ENCODE assay signal across 23 mouse cellular contexts in the genomic region with DNA sequence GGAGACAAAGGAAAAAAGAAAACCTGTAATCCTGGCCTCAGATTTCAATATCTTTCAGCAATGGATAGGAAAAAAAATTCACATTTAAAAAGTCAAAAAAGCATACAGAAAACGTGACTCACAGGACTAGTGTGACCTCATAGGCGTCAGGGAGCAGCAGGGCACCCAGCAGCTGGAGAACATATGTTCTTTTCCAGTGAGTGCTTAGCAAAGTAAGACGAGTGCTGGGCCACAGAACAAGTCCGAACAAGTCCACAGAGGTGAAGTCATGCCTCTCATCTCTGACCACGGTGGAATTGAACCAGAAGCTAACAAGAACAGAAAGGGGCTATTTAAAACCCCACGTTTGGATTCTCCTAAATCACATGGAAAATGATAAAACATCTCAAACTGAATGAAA.
DNase-seq lines count a peak whose midpoint lies in the region; ATAC-seq and TF ChIP-seq lines count a peak whose summit lies in the region.
"Had no signal": no experiment of that assay in that cellular context is flagged by ENCODE, and none has a peak within 500 bp of the region (broad histone marks: within the 10 kb centered on the region; RNA-seq: fewer than 3 reads in every experiment).

No protein-coding gene starts in this region.

- no peak overlapping the region for H3K9ac ChIP-seq in limb, embryonic 14.5 days (ENCODE audit: low read depth, low read length, severe bottlenecking)
- H3K9ac ChIP-seq in ES-Bruce4 (ENCODE audit: low read depth, poor library complexity, severe bottlenecking) = no peak overlapping the region
- H3K9ac ChIP-seq: neural tube, embryonic 12.5 days had no signal

- TF ChIP-seq CTCF in ES-Bruce4 (IDR thresholded peaks at IDR 0.05; ENCODE audit: low read depth, low read length) = no peak

- no peaks in the 10 kb centered on the region for H3K9me3 ChIP-seq in limb, embryonic 14.5 days (ENCODE audit: control insufficient read depth, low read length)
- H3K9me3 ChIP-seq in limb, embryonic 10.5 days (replicated peaks) = no peaks in the 10 kb centered on the region
- 0 out of 2 replicates have a peak, but pooled peaks cover 3% of the 10 kb centered on the region for H3K9me3 ChIP-seq in ES-Bruce4 (replicated peaks; ENCODE audit: control insufficient read depth, insufficient read depth, low read length, poor library complexity, severe bottlenecking)
- H3K9me3 ChIP-seq: forebrain, embryonic 10.5 days; neural tube, embryonic 12.5 days had no signal

- no peaks in the 10 kb centered on the region for H3K4me1 ChIP-seq in limb, embryonic 14.5 days (ENCODE audit: control insufficient read depth, insufficient read depth, low read length)
- no peaks in the 10 kb centered on the region for H3K4me1 ChIP-seq in limb, embryonic 10.5 days
- no peaks in the 10 kb centered on the region for H3K4me1 ChIP-seq in ES-Bruce4 (ENCODE audit: control insufficient read depth, insufficient read depth, low read length)
- H3K4me1 ChIP-seq: neural tube, embryonic 12.5 days had no signal

- H3K36me3 ChIP-seq in limb, embryonic 14.5 days (ENCODE audit: control insufficient read depth, insufficient read depth, low read length) = no peaks in the 10 kb centered on the region
- H3K36me3 ChIP-seq in limb, embryonic 10.5 days = no peaks in the 10 kb centered on the region
- H3K36me3 ChIP-seq in ES-Bruce4 (ENCODE audit: control insufficient read depth, insufficient read depth, low read length, poor library complexity, severe bottlenecking) (no peaks in the 10 kb centered on the region), myocyte (ENCODE audit: control insufficient read depth, insufficient read depth) (no peaks in the 10 kb centered on the region)
- H3K36me3 ChIP-seq: forebrain, embryonic 10.5 days; neural tube, embryonic 12.5 days had no signal

- ATAC-seq in limb, embryonic 14.5 days (ENCODE audit: low FRiP score, low read depth) = no peak

- no peak for TF ChIP-seq EP300 in ES-Bruce4 (IDR thresholded peaks at IDR 0.05; ENCODE audit: insufficient read depth, low read depth, low read length)

- H3K4me3 ChIP-seq in limb, embryonic 14.5 days (replicated peaks; ENCODE audit: low read length) = no peak overlapping the region
- no peak overlapping the region for H3K4me3 ChIP-seq in limb, embryonic 10.5 days
- H3K4me3 ChIP-seq in ES-Bruce4 (ENCODE audit: low read depth, low read length) (no peak overlapping the region), myocyte (no peak overlapping the region)
- H3K4me3 ChIP-seq: forebrain, embryonic 10.5 days; left cerebral cortex, adult 2 months; neural tube, embryonic 12.5 days had no signal

- H3ac ChIP-seq in myocyte (ENCODE audit: control insufficient read depth, insufficient read length) = no peak overlapping the region

- no peaks in the 10 kb centered on the region for H3K79me2 ChIP-seq in myocyte (ENCODE audit: control insufficient read depth, insufficient read depth)

- peak; percentile 6 for DNase-seq in limb, embryonic 14.5 days (ENCODE audit: low spot score)
- no peak for DNase-seq in limb, embryonic 10.5 days (ENCODE audit: low spot score)
- peak; percentile 28 for DNase-seq in ZHBTc4 (ENCODE audit: low read depth, low spot score)
- DNase-seq in testis, postnatal 14 days (ENCODE audit: low spot score) = no peak
- DNase-seq in ovary, postnatal 36 days (ENCODE audit: low spot score) = no peak
- DNase-seq: adrenal gland, postnatal 36 days; cerebellum, adult 18-20 months; cerebellum, postnatal 36 days; heart, adult 11 months; kidney, adult 8-10 months; kidney, postnatal 14 days; layer of hippocampus, adult 9-11 months; left cerebral cortex, postnatal 4 days; lung, adult 2 months; thymus, postnatal 14 days had no signal

- no peak overlapping the region for H3K27ac ChIP-seq in limb, embryonic 14.5 days (replicated peaks; ENCODE audit: low read depth, low read length)
- no peak overlapping the region for H3K27ac ChIP-seq in limb, embryonic 10.5 days
- peak overlapping the region; percentile 10 for H3K27ac ChIP-seq in ES-Bruce4 (ENCODE audit: insufficient read depth, low read length)
- H3K27ac ChIP-seq: forebrain, embryonic 10.5 days; left cerebral cortex, adult 2 months; macrophage; neural tube, embryonic 12.5 days had no signal

- no peak overlapping the region for H3K4me2 ChIP-seq in limb, embryonic 14.5 days (replicated peaks; ENCODE audit: low read depth, low read length, severe bottlenecking)
- peak overlapping the region; percentile 38 for H3K4me2 ChIP-seq in myocyte (ENCODE audit: low read depth)
- H3K4me2 ChIP-seq: liver, embryonic 11.5 days; midbrain, embryonic 11.5 days; neural tube, embryonic 12.5 days had no signal

- no peaks in the 10 kb centered on the region for H3K27me3 ChIP-seq in limb, embryonic 14.5 days (ENCODE audit: control insufficient read depth, insufficient read depth, low read length)
- no peaks in the 10 kb centered on the region for H3K27me3 ChIP-seq in limb, embryonic 10.5 days (ENCODE audit: low read depth, poor library complexity, severe bottlenecking)
- H3K27me3 ChIP-seq in ES-Bruce4 (ENCODE audit: control insufficient read depth, insufficient read depth, low read length, poor library complexity, severe bottlenecking) (no peaks in the 10 kb centered on the region), myocyte (ENCODE audit: control insufficient read depth, insufficient read depth, insufficient read length) (no peaks in the 10 kb centered on the region)
- H3K27me3 ChIP-seq: neural tube, embryonic 12.5 days had no signal

- no peak for TF ChIP-seq POLR2A in limb, embryonic 14.5 days (IDR thresholded peaks at IDR 0.05; ENCODE audit: borderline replicate concordance, extremely low read depth, insufficient read depth, insufficient read length)
- TF ChIP-seq POLR2A in ES-Bruce4 (IDR thresholded peaks at IDR 0.05; ENCODE audit: insufficient read depth, low read length) (no peak), myocyte (IDR thresholded peaks at IDR 0.05; ENCODE audit: insufficient read length, low read depth) (no peak)

- WGBS in limb, embryonic 14.5 days = 36% methylated on average over 6 of the region's 6 CpGs
- WGBS in limb, embryonic 10.5 days = 53% methylated on average over 6 of the region's 6 CpGs

TF ChIP-seq in myocyte, 11 proteins besides CTCF, POLR2A, EP300 and RAD21:
- TF ChIP-seq TCF3 (IDR thresholded peaks at IDR 0.05; ENCODE audit: insufficient read length, low read depth) (peak; percentile 75), MYOG (IDR thresholded peaks at IDR 0.05; ENCODE audit: control insufficient read depth in 1 of 3, insufficient read depth in 1 of 3, insufficient read length in 2 of 3, low read depth in 2 of 3) (peak; percentile 53 to 80 (median 75)), MAX (IDR thresholded peaks at IDR 0.05; ENCODE audit: low read depth) (no peak), TCF12 (IDR thresholded peaks at IDR 0.05; ENCODE audit: insufficient read depth, poor library complexity, severe bottlenecking) (peak; percentile 95), MYOD1 (IDR thresholded peaks at IDR 0.05; ENCODE audit: control insufficient read depth in 1 of 3, insufficient read length in 2 of 3, low read depth in 2 of 3) (peak; percentile 51 to 91 (median 89)), SRF (IDR thresholded peaks at IDR 0.05; ENCODE audit: control insufficient read depth, insufficient read length, low read depth) (no peak), CEBPB (IDR thresholded peaks at IDR 0.05; ENCODE audit: insufficient read depth, poor library complexity, severe bottlenecking) (0 out of 2 replicates have a peak, but pooled peaks have one; percentile 10)

Comparison
In these comparisons a context has a peak if more than half of its experiments do, and no peak if none do; other contexts are left out.
1. DNase-seq: peak in limb, embryonic 14.5 days (single experiment) and ZHBTc4 (single experiment); none in limb, embryonic 10.5 days (single experiment), testis, postnatal 14 days (single experiment) and ovary, postnatal 36 days (single experiment).